Mouse (Mus musculus): ENCODE measurements around the gene Kctd18.

DNA sequence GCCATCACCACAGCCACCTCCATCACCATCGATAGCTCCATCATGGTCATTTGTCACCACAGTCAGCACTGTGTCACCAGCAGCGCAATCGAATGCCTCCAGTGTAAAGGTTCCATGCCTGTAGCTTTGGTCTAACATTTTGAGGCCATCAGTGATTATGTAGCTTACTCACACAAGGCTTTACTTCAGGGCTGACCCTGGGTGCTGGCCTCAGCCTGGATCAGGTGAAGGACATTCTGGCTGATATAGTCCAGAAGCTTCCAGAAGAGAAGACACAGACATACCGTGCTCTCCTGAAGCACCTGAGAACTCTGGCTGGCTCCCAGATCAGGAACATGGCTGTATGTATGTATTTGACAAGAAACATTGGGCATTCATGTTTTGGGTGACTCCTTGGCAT lies 40.1 kb upstream of the Kctd18 start:
- TF ChIP-seq POLR2A (IDR thresholded peaks at IDR 0.05; ENCODE audit: insufficient read depth, low read length) (no peak), CTCF (IDR thresholded peaks at IDR 0.05; ENCODE audit: low read depth, low read length) (no peak)
